In the genomic region with DNA sequence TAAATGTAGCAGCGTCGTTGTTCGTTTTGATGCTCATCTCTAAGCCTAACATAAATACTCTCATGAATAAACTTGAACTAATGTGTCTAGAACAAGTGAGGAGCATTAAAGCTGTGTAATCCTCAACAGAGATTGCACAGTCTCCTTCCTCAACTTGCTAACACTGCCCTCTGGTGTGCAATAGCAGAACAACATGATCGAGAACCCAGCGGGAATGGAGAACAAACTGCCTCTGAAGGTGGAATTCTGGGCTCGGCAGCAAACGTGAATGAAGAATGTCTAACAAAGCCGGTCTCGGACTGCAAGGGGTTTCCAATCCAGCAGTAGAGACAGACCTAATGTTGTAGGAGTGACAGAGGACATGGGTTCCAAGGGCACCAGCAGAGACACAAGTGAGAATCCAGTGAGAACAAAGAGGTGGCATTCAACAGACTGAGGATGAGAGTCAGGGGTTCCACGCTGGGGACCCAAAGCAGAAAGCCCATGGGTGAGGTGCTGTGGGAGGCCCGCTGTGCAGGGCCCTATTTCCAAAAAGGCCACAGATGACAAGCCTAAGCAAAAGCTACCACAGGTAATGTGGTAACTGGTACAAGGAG, we compare ENCODE assay signal across 8 mouse cellular contexts. TPM values are rescaled to one million over a fixed set of nuclear protein-coding genes. Genes with fewer than 3 reads are reported as not detected.
DNase-seq lines count a peak whose midpoint lies in the region; ATAC-seq and TF ChIP-seq lines count a peak whose summit lies in the region.

No protein-coding gene starts in this region.

- peak; percentile 90 for DNase-seq in NIH3T3 (ENCODE audit: low read depth)
- peak; percentile 91 for DNase-seq in hindbrain, embryonic 11.5 days (ENCODE audit: low spot score)
- DNase-seq in layer of hippocampus, adult 8-10 months (ENCODE audit: low spot score in 2 of 2) = peak; percentile 48 to 85
- peak; percentile 89 for DNase-seq in lung, postnatal 0 days (ENCODE audit: low spot score)
- DNase-seq in ovary, postnatal 14 days (ENCODE audit: low spot score) = peak; percentile 82
- DNase-seq in thymus, postnatal 36 days = peak; percentile 49 to 61

- H3K9ac ChIP-seq in forebrain, embryonic 16.5 days (replicated peaks; ENCODE audit: low read depth, low read length) = peak overlapping the region; percentile 38; the same call in 1 of the 2 replicates
- no peak overlapping the region for H3K9ac ChIP-seq in hindbrain, embryonic 11.5 days (ENCODE audit: low read depth, low read length)
- H3K9ac ChIP-seq in lung, postnatal 0 days (replicated peaks; ENCODE audit: low read depth) = no peak overlapping the region

- peak; percentile 97 for TF ChIP-seq CTCF in lung, postnatal 0 days (IDR thresholded peaks at IDR 0.05)

- no peak overlapping the region for H3K4me2 ChIP-seq in forebrain, embryonic 16.5 days (ENCODE audit: low read length)
- H3K4me2 ChIP-seq in hindbrain, embryonic 11.5 days (replicated peaks; ENCODE audit: low read depth, low read length) = no peak overlapping the region
- 0 out of 2 replicates have a peak overlapping the region, but pooled peaks have one; percentile 3 for H3K4me2 ChIP-seq in lung, postnatal 0 days (replicated peaks; ENCODE audit: low read depth, low read length)

- peak; percentile 60; the same call in 1 of the 2 replicates for ATAC-seq in cerebellum, adult (ENCODE audit: insufficient number of reproducible peaks, low FRiP score, low TSS enrichment)
- ATAC-seq in forebrain, embryonic 16.5 days = peak; percentile 78
- ATAC-seq in hindbrain, embryonic 11.5 days (ENCODE audit: low FRiP score) = peak; percentile 40; the same call in 1 of the 2 replicates
- peak; percentile 11 for ATAC-seq in lung, postnatal 0 days

- H3K27ac ChIP-seq in forebrain, embryonic 16.5 days (ENCODE audit: low read length) = no peak overlapping the region
- no peak overlapping the region for H3K27ac ChIP-seq in hindbrain, embryonic 11.5 days (ENCODE audit: low read depth, low read length)
- peak overlapping the region; percentile 77 for H3K27ac ChIP-seq in lung, postnatal 0 days (ENCODE audit: low read length)

- no peaks in the 10 kb centered on the region for H3K27me3 ChIP-seq in forebrain, embryonic 16.5 days (replicated peaks; ENCODE audit: control insufficient read depth, insufficient read depth, low read length)
- no peaks in the 10 kb centered on the region for H3K27me3 ChIP-seq in hindbrain, embryonic 11.5 days (ENCODE audit: control insufficient read depth, insufficient read depth, low read length)
- no peaks in the 10 kb centered on the region for H3K27me3 ChIP-seq in lung, postnatal 0 days (replicated peaks; ENCODE audit: insufficient read depth, low read length)

- no peak overlapping the region for H3K4me3 ChIP-seq in forebrain, embryonic 16.5 days (replicated peaks; ENCODE audit: low read length)
- no peak overlapping the region for H3K4me3 ChIP-seq in hindbrain, embryonic 11.5 days (ENCODE audit: low read depth, low read length)
- H3K4me3 ChIP-seq in lung, postnatal 0 days (ENCODE audit: low read depth, low read length) = no peak overlapping the region

- TF ChIP-seq EP300 in lung, postnatal 0 days (IDR thresholded peaks at IDR 0.05) = no peak

- no peaks in the 10 kb centered on the region for H3K36me3 ChIP-seq in forebrain, embryonic 16.5 days (ENCODE audit: control insufficient read depth, insufficient read depth)
- no peaks in the 10 kb centered on the region for H3K36me3 ChIP-seq in hindbrain, embryonic 11.5 days (ENCODE audit: control insufficient read depth, insufficient read depth, low read length)
- no peaks in the 10 kb centered on the region for H3K36me3 ChIP-seq in lung, postnatal 0 days (ENCODE audit: insufficient read depth, low read length)

- H3K9me3 ChIP-seq in forebrain, embryonic 16.5 days (ENCODE audit: control insufficient read depth, low read length) = no peaks in the 10 kb centered on the region
- H3K9me3 ChIP-seq in hindbrain, embryonic 11.5 days (ENCODE audit: control insufficient read depth, low read length) = no peaks in the 10 kb centered on the region
- no peaks in the 10 kb centered on the region for H3K9me3 ChIP-seq in lung, postnatal 0 days (ENCODE audit: low read length)

- 18% methylated on average over 11 of the region's 11 CpGs for WGBS in forebrain, embryonic 16.5 days
- WGBS in hindbrain, embryonic 11.5 days = 23% methylated on average over 11 of the region's 11 CpGs
- WGBS in lung, postnatal 0 days = 12% methylated on average over 11 of the region's 11 CpGs

- H3K4me1 ChIP-seq in forebrain, embryonic 16.5 days (replicated peaks; ENCODE audit: control insufficient read depth, insufficient read depth, low read length) = no peaks in the 10 kb centered on the region
- no peaks in the 10 kb centered on the region for H3K4me1 ChIP-seq in hindbrain, embryonic 11.5 days (replicated peaks; ENCODE audit: control insufficient read depth, insufficient read depth, low read length)
- peaks cover 6% of the 10 kb centered on the region; the same call in 1 of the 2 replicates for H3K4me1 ChIP-seq in lung, postnatal 0 days (ENCODE audit: insufficient read depth, low read depth, low read length)

RNA-seq across cellular contexts. Expression of a gene that starts 16.4 kb away (rescaled TPM):
- polyA plus RNA-seq in forebrain, embryonic 16.5 days (2015; fragmentation: Nextera tagmentation; extraction: Ambion mirVana) = 0.62 TPM in 2 replicates
- polyA plus RNA-seq in hindbrain, embryonic 11.5 days (2014; fragmentation: Nextera tagmentation; extraction: Ambion mirVana) = 0.42 and 0.51 TPM in 2 replicates
- total RNA-seq in layer of hippocampus, adult 8-10 months (2022) = 1 to 10 TPM; 4.7 to 5.9 (median 5.6) TPM
- polyA plus RNA-seq in lung, postnatal 0 days (2015; fragmentation: Nextera tagmentation; extraction: Ambion mirVana) = 4.7 and 5.7 TPM in 2 replicates

RNA-seq across cellular contexts. Expression of a gene that starts 17.0 kb away (rescaled TPM):
- 11.5 and 12.2 TPM in 2 replicates for polyA plus RNA-seq in forebrain, embryonic 16.5 days (2015; fragmentation: Nextera tagmentation; extraction: Ambion mirVana)
- 13.9 and 14.0 TPM in 2 replicates for polyA plus RNA-seq in hindbrain, embryonic 11.5 days (2014; fragmentation: Nextera tagmentation; extraction: Ambion mirVana)
- total RNA-seq in layer of hippocampus, adult 8-10 months (2022) = 1 to 10 TPM; 4.5 to 5.4 (median 4.9) TPM
- polyA plus RNA-seq in lung, postnatal 0 days (2015; fragmentation: Nextera tagmentation; extraction: Ambion mirVana) = 17.7 and 18.8 TPM in 2 replicates

RNA-seq across cellular contexts. Expression of a gene that starts 17.2 kb away (rescaled TPM):
- polyA plus RNA-seq in forebrain, embryonic 16.5 days (2015; fragmentation: Nextera tagmentation; extraction: Ambion mirVana) = 138 and 150 TPM in 2 replicates
- 78.7 and 93.1 TPM in 2 replicates for polyA plus RNA-seq in hindbrain, embryonic 11.5 days (2014; fragmentation: Nextera tagmentation; extraction: Ambion mirVana)
- 100 to 1,000 TPM; 118 to 138 (median 130) TPM for total RNA-seq in layer of hippocampus, adult 8-10 months (2022)
- 38.1 and 38.7 TPM in 2 replicates for polyA plus RNA-seq in lung, postnatal 0 days (2015; fragmentation: Nextera tagmentation; extraction: Ambion mirVana)

RNA-seq across cellular contexts. Expression of a gene that starts 17.3 kb away (rescaled TPM):
- polyA plus RNA-seq in forebrain, embryonic 16.5 days (2015; fragmentation: Nextera tagmentation; extraction: Ambion mirVana) = 359 and 389 TPM in 2 replicates
- 251 and 305 TPM in 2 replicates for polyA plus RNA-seq in hindbrain, embryonic 11.5 days (2014; fragmentation: Nextera tagmentation; extraction: Ambion mirVana)
- total RNA-seq in layer of hippocampus, adult 8-10 months (2022) = 100 to 1,000 TPM; 432 to 530 (median 469) TPM
- polyA plus RNA-seq in lung, postnatal 0 days (2015; fragmentation: Nextera tagmentation; extraction: Ambion mirVana) = 196 and 224 TPM in 2 replicates

RNA-seq across cellular contexts. Expression of a gene that starts 26.0 kb away (rescaled TPM):
- 1.5 and 2.5 TPM in 2 replicates for polyA plus RNA-seq in forebrain, embryonic 16.5 days (2015; fragmentation: Nextera tagmentation; extraction: Ambion mirVana)
- polyA plus RNA-seq in hindbrain, embryonic 11.5 days (2014; fragmentation: Nextera tagmentation; extraction: Ambion mirVana) = 8.9 and 17.2 TPM in 2 replicates
- 1 to 10 TPM; 2.3 to 3.7 (median 2.9) TPM for total RNA-seq in layer of hippocampus, adult 8-10 months (2022)
- polyA plus RNA-seq in lung, postnatal 0 days (2015; fragmentation: Nextera tagmentation; extraction: Ambion mirVana) = 77.2 and 87.2 TPM in 2 replicates

Comparison
In these comparisons a context has a peak if more than half of its experiments do, and no peak if none do; other contexts are left out.
1. ATAC-seq: peak in every context shown above with its lines; median percentile 78 in forebrain, embryonic 16.5 days; 60 in cerebellum, adult; 40 in hindbrain, embryonic 11.5 days; 11 in lung, postnatal 0 days.